Comparison of ENCODE assay signal across 7 mouse cellular contexts in the genomic region with DNA sequence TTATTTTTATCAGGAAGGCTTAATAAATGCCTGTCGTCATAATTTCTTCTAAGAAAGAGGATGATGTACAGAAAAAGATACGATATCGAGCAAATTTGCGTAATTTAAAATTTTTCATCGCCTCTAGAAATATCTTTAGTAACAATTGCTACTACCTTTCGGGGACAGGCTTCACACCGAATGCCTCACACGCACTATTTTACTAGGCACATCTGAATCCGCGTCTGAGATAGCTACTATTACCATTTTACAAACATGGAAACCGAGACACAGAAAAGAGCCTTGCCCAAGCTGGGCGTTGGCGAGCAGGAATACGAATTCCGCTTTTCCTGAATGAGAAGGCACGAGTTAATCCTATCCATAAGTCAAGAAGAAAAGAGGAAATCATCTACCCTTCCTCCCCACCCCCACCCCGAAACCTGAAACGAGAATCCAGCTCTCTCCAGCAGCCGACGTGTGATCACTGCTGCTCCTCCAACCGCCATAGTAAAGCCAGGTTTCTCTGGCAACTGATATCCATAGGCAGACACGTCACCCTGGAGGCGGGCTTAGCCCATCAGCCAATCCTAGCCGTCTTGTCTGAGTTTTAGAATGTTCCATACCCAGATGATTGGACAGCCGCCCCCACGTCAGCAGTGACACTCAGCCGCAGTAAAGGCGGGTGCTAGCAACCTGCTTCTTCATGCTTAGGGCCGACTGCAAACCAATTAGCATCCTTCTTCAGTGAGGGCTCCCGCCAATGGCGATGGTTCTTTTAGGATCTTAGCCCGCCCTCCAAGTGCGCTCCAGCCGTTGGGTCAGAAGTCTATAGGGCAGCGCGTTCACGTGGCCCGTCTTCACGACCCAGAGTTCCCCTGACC. TPM values are rescaled to one million over a fixed set of nuclear protein-coding genes. Genes with fewer than 3 reads are reported as not detected.
DNase-seq lines count a peak whose midpoint lies in the region.

No protein-coding gene starts in this region.

- peaks cover 7% of the 10 kb centered on the region; the same call in 1 of the 2 replicates for H3K4me1 ChIP-seq in megakaryocyte, embryonic 14.5 days

- no peaks in the 10 kb centered on the region for H3K27me3 ChIP-seq in megakaryocyte, embryonic 14.5 days (replicated peaks)

- H3K36me3 ChIP-seq in megakaryocyte, embryonic 14.5 days (replicated peaks; ENCODE audit: low read length): peaks cover 27% of the 10 kb centered on the region

- DNase-seq in adipocyte (ENCODE audit: low spot score): peak; percentile 97
- DNase-seq in cerebellum, postnatal 4 days (ENCODE audit: low spot score in 2 of 2): peak; percentile 66 to 82
- DNase-seq in gastrocnemius, adult 8-10 months (ENCODE audit: low spot score in 2 of 2): peak; percentile 92 to 94
- peak; percentile 72 for DNase-seq in hindlimb bud, embryonic 11.5 days (ENCODE audit: extremely low spot score, low read depth, low spot score)
- peak; percentile 77 to 98 for DNase-seq in left cerebral cortex, adult 8-10 months (ENCODE audit: low spot score in 2 of 2)
- DNase-seq in right cerebral cortex, postnatal 25 days: peak; percentile 90

- H3K4me3 ChIP-seq in megakaryocyte, embryonic 14.5 days (replicated peaks): peak overlapping the region; percentile 93

- H3K9me3 ChIP-seq in megakaryocyte, embryonic 14.5 days: 0 out of 2 replicates have a peak, but pooled peaks cover 3% of the 10 kb centered on the region

RNA-seq across cellular contexts. Expression of gene Morf4l2, which starts 2.5 kb away (rescaled TPM):
- 100 to 1,000 TPM; 141 to 157 (median 149) TPM for total RNA-seq in gastrocnemius, adult 8-10 months (2022)
- total RNA-seq in left cerebral cortex, adult 8-10 months (2022): 100 to 1,000 TPM; 291 to 334 (median 319) TPM
- polyA plus RNA-seq in megakaryocyte, embryonic 14.5 days (2012; ENCODE audit: insufficient read depth, low replicate concordance): 77.8 and 360 TPM in 2 replicates

RNA-seq across cellular contexts. Expression of gene Tceal1, which starts 33.2 kb away (rescaled TPM):
- 1 to 10 TPM; 2.2 to 3.0 (median 2.6) TPM for total RNA-seq in gastrocnemius, adult 8-10 months (2022)
- 10 to 100 TPM; 14.5 to 16.3 (median 15.8) TPM for total RNA-seq in left cerebral cortex, adult 8-10 months (2022)
- polyA plus RNA-seq in megakaryocyte, embryonic 14.5 days (2012; ENCODE audit: insufficient read depth, low replicate concordance): not detected in 2 replicates

RNA-seq across cellular contexts. Expression of gene Glra4, which starts 38.9 kb away (rescaled TPM):
- total RNA-seq in gastrocnemius, adult 8-10 months (2022): not detected
- under 1 TPM; 0.21 to 0.67 (median 0.38) TPM for total RNA-seq in left cerebral cortex, adult 8-10 months (2022)
- polyA plus RNA-seq in megakaryocyte, embryonic 14.5 days (2012; ENCODE audit: insufficient read depth, low replicate concordance): not detected in 2 replicates

Comparison
In these comparisons a context has a peak if more than half of its experiments do, and no peak if none do; other contexts are left out.
1. Peak in every context shown above with its lines: DNase-seq and H3K4me3 ChIP-seq.